Mouse (Mus musculus) lung, embryonic 15.5 days (tissue): Measurements from ENCODE around the gene Psen2. TPM values are rescaled to one million over a fixed set of nuclear protein-coding genes. Genes with fewer than 3 reads are reported as not detected.

Source experiments
- ATAC-seq: fragments of 200-750 bp; cut with Nextera tagmentation; 2 replicates; pipeline ENCODE4 v1.8.0; 2017; ENCODE audit warnings: moderate number of reproducible peaks, borderline replicate concordance; ENCODE audit not compliant: low FRiP score, low TSS enrichment; ENCODE audit errors: extremely low read depth
- H3K27ac ChIP-seq: fragments of 300-500 bp; sonication (generic); 2 replicates; pipeline ENCODE4 v1.5.1; 2015; ENCODE audit warnings: moderate library complexity, mild to moderate bottlenecking, inconsistent platforms
- H3K27me3 ChIP-seq: fragments of 300-500 bp; sonication (generic); 2 replicates; pipeline ENCODE4 v1.6.1; 2015; ENCODE audit warnings: inconsistent platforms
- H3K36me3 ChIP-seq: fragments of 300-500 bp; sonication (generic); 2 replicates; pipeline ENCODE4 v1.6.1; 2015; ENCODE audit warnings: inconsistent platforms
- H3K4me1 ChIP-seq: fragments of 300-500 bp; sonication (generic); 2 replicates; pipeline ENCODE4 v1.6.1; 2015; ENCODE audit warnings: inconsistent platforms
- H3K4me2 ChIP-seq: fragments of 300-500 bp; sonication (generic); 2 replicates; pipeline ENCODE4 v1.6.1; 2015; ENCODE audit warnings: inconsistent platforms, mild to moderate bottlenecking, moderate library complexity
- H3K4me3 ChIP-seq: fragments of 300-500 bp; sonication (generic); 2 replicates; pipeline ENCODE4 v1.5.1; 2015; ENCODE audit warnings: mild to moderate bottlenecking, inconsistent platforms
- H3K9ac ChIP-seq: fragments of 300-500 bp; sonication (generic); 2 replicates; pipeline ENCODE4 v1.6.1; 2015; ENCODE audit warnings: inconsistent platforms
- H3K9me3 ChIP-seq: fragments of 300-500 bp; sonication (generic); 2 replicates; pipeline ENCODE4 v1.6.1; 2016; ENCODE audit warnings: inconsistent platforms
- WGBS: fragments of 180-500 bp; shearing (Covaris S2); methylation state at CpG from one replicate; pipeline ENCODE4 v1.1.7; 2015; 5-methylcytosine and 5-hydroxymethylcytosine counted together
- polyA plus RNA-seq: library from polyadenylated mRNA; unstranded; fragments of >200 nt; fragmentation: Nextera tagmentation; extraction: Ambion mirVana; gene quantifications from 2 replicates; pipeline ENCODE4 v1.2.1, GENCODE M21; 2015

The Psen2 gene
- polyA plus RNA-seq, 1 experiment from 2014 or later, result 10.4 TPM

GRCm38 (mm10) chr1:180268249-180269031 is 5.2 kb upstream of the Psen2 start:
- Histone ChIP-seq H3K36me3 (no peaks in the 10 kb centered on the region), H3K4me3 (no peak overlapping the region), H3K4me1 (peaks cover 16% of the 10 kb centered on the region; the same call in 1 of the 2 replicates), H3K9ac (no peak overlapping the region), H3K27me3 (no peaks in the 10 kb centered on the region), H3K27ac (no peak overlapping the region), H3K4me2 (no peak overlapping the region; the same call in 1 of the 2 replicates), H3K9me3 (no peaks in the 10 kb centered on the region)
- WGBS, result 14% methylated on average over 12 of the region's 12 CpGs
- ATAC-seq, result peak; percentile 82; the same call in 1 of the 2 replicates

- Histone ChIP-seq H3K27ac (no peak overlapping the region), H3K27me3 (no peaks in the 10 kb centered on the region), H3K9ac (no peak overlapping the region), H3K4me2 (no peak overlapping the region), H3K4me1 (peaks cover 16% of the 10 kb centered on the region; the same call in 1 of the 2 replicates), H3K9me3 (no peaks in the 10 kb centered on the region), H3K36me3 (no peaks in the 10 kb centered on the region), H3K4me3 (no peak overlapping the region)
- WGBS, result 67% methylated on average over 10 of the region's 10 CpGs
- ATAC-seq, result no peak
Observed at GRCm38 (mm10) chr1:180267151-180267550, 3.9 kb upstream of the Psen2 start.

DNA sequence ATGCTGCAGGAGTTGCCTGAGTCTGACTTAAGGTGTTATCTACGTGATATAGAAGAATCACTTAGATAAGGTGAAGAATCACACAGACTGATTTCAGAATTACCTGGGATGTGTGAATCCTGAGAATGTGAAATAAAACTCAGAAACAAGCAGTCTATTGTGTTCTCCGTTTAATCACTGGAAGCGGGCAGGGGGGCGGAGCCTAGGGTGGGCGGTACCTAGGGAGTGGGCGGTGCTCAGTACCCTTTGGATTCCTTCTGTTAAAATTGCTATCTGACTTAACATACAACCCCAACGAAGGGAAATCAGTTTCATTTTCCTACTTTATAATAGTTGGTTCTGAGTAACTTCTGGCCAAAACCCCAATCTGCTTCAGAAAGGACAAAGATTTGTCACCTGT is 2.2 kb upstream of the Psen2 start:
- no peaks in the 10 kb centered on the region for H3K27me3 ChIP-seq
- H3K9ac ChIP-seq, result 0 out of 2 replicates have a peak overlapping the region, but pooled peaks have one; percentile 10
- H3K4me3 ChIP-seq, result peak overlapping the region; percentile 6
- H3K4me2 ChIP-seq, result peak overlapping the region; percentile 48
- no peaks in the 10 kb centered on the region for H3K36me3 ChIP-seq
- ATAC-seq, result no peak
- H3K4me1 ChIP-seq, result peaks cover 27% of the 10 kb centered on the region
- WGBS, result 9% methylated on average over 7 of the region's 7 CpGs
- H3K9me3 ChIP-seq, result no peaks in the 10 kb centered on the region
- H3K27ac ChIP-seq, result no peak overlapping the region

DNA sequence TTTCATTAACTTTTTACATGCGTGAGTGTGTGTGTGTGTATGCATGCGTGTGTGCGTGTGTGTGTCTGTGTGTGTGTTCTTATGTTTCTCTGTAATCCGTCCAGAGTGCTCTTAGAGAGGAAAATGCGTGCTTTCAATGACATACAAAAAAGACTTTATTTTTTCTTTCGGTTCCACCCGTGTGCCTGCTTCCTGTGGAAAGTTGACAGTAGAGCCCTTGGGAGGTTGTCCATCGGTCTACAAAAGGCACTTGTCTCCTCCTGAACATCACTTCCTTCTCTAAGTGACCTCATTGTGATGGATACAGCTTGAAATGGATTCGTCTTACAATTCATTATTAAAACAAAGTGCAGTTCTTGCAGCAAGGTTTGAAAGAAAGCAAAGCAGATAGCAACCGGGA is 1.6 kb upstream of the Psen2 start:
- ATAC-seq, result no peak
- no peak overlapping the region for H3K27ac ChIP-seq
- H3K9ac ChIP-seq, result peak overlapping the region; percentile 10; the same call in 1 of the 2 replicates
- H3K4me2 ChIP-seq, result peak overlapping the region; percentile 48
- 41% methylated on average over 10 of the region's 10 CpGs for WGBS
- H3K27me3 ChIP-seq, result no peaks in the 10 kb centered on the region
- H3K36me3 ChIP-seq, result no peaks in the 10 kb centered on the region
- peak overlapping the region; percentile 6; the same call in 1 of the 2 replicates for H3K4me3 ChIP-seq
- H3K9me3 ChIP-seq, result no peaks in the 10 kb centered on the region
- H3K4me1 ChIP-seq, result peaks cover 27% of the 10 kb centered on the region

GRCm38 (mm10) chr1:180264389-180264788 is 1.2 kb upstream of the Psen2 start:
- no peak for ATAC-seq
- 61% methylated on average over 6 of the region's 6 CpGs for WGBS
- no peaks in the 10 kb centered on the region for H3K9me3 ChIP-seq
- no peaks in the 10 kb centered on the region for H3K27me3 ChIP-seq
- H3K4me1 ChIP-seq, result peaks cover 27% of the 10 kb centered on the region
- H3K4me2 ChIP-seq, result no peak overlapping the region
- H3K36me3 ChIP-seq, result no peaks in the 10 kb centered on the region
- H3K9ac ChIP-seq, result no peak overlapping the region
- H3K4me3 ChIP-seq, result no peak overlapping the region
- no peak overlapping the region for H3K27ac ChIP-seq

DNA sequence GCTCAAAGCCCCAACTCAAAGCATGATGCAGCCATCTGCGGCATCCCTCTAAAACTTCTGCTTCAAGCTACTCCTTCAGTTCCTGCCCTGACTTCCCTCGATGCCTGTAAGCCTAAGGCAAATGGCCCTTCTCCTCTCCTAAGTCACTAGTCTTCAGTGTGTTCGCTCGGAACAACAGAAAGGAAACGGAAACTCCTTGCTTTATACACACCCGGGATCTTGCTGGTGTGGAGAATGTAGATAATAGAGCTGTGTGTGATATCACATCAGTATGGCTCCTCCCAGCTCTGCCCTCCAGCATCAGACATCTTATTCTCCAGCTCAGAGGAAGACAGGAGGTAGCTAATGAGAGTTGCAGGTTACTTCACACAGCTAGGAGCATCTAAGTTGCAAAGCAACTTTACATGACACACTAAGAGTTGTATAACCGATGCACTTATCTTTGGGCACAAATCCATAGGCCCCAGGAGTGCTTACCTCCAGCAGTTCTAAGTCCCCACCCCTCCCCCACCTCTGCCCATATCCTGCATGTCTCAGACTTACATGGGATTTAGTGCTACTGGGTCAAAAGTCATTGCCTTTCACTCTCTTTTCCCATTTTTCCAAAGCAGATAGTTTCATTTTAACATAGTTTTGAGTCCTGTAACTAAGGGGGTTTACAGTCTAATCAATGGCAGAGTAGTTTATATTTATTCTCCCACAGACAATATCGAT is 1.2 kb downstream of the Psen2 start:
- no peaks in the 10 kb centered on the region for H3K36me3 ChIP-seq
- no peak overlapping the region for H3K9ac ChIP-seq
- H3K27me3 ChIP-seq, result no peaks in the 10 kb centered on the region
- no peak overlapping the region for H3K4me2 ChIP-seq
- H3K4me1 ChIP-seq, result peaks cover 22% of the 10 kb centered on the region
- H3K9me3 ChIP-seq, result no peaks in the 10 kb centered on the region
- 66% methylated on average over 8 of the region's 8 CpGs for WGBS
- H3K4me3 ChIP-seq, result no peak overlapping the region
- no peak overlapping the region for H3K27ac ChIP-seq
- no peak for ATAC-seq

GRCm38 (mm10) chr1:180261415-180261814 is 1.8 kb downstream of the Psen2 start:
- H3K4me2 ChIP-seq, result no peak overlapping the region
- 88% methylated on average over 3 of the region's 3 CpGs for WGBS
- no peak overlapping the region for H3K27ac ChIP-seq
- ATAC-seq, result no peak
- H3K36me3 ChIP-seq, result no peaks in the 10 kb centered on the region
- no peaks in the 10 kb centered on the region for H3K9me3 ChIP-seq
- peaks cover 26% of the 10 kb centered on the region for H3K4me1 ChIP-seq
- H3K9ac ChIP-seq, result no peak overlapping the region
- H3K4me3 ChIP-seq, result no peak overlapping the region
- H3K27me3 ChIP-seq, result no peaks in the 10 kb centered on the region

- peak; percentile 19; the same call in 1 of the 2 replicates for ATAC-seq
- WGBS, result 41% methylated on average over 2 of the region's 2 CpGs
- no peak overlapping the region for H3K27ac ChIP-seq
- H3K4me1 ChIP-seq, result peaks cover 26% of the 10 kb centered on the region
- H3K4me2 ChIP-seq, result no peak overlapping the region
- no peaks in the 10 kb centered on the region for H3K27me3 ChIP-seq
- no peak overlapping the region for H3K4me3 ChIP-seq
- H3K9ac ChIP-seq, result no peak overlapping the region
- no peaks in the 10 kb centered on the region for H3K36me3 ChIP-seq
- no peaks in the 10 kb centered on the region for H3K9me3 ChIP-seq
Observed at GRCm38 (mm10) chr1:180260886-180261285, 2.4 kb downstream of the Psen2 start.

DNA sequence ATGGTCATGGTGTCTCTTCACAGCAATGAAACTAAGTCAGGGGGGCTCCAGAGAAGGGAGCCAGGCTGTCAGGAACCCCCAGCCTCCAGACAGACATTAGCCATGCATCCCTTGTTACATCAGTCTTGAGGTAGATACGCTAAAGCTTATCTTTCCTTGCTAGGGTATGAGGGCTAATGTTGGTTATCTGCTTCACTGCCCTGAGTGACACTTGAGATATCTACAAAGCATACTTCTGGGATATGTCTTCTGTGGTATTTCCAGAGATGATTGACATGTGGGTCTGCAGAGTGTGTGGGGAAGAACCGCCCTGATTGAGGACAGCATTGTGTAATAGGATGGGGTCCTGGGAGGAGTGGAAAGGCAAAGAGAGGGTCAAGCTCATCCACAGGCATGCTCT is 3.5 kb downstream of the Psen2 start:
- 55% methylated on average over 2 of the region's 2 CpGs for WGBS
- Histone ChIP-seq H3K9me3 (no peaks in the 10 kb centered on the region), H3K4me3 (no peak overlapping the region), H3K4me2 (no peak overlapping the region), H3K36me3 (no peaks in the 10 kb centered on the region), H3K27me3 (no peaks in the 10 kb centered on the region; the same call in 1 of the 2 replicates), H3K27ac (no peak overlapping the region), H3K4me1 (peaks cover 23% of the 10 kb centered on the region), H3K9ac (no peak overlapping the region)
- no peak for ATAC-seq

GRCm38 (mm10) chr1:180257446-180257845 is 5.8 kb downstream of the Psen2 start:
- no peak overlapping the region for H3K9ac ChIP-seq
- WGBS, result 89% methylated on average over 6 of the region's 6 CpGs
- no peak for ATAC-seq
- H3K9me3 ChIP-seq, result no peaks in the 10 kb centered on the region
- no peak overlapping the region for H3K27ac ChIP-seq
- H3K4me3 ChIP-seq, result no peak overlapping the region
- no peaks in the 10 kb centered on the region for H3K36me3 ChIP-seq
- H3K27me3 ChIP-seq, result no peaks in the 10 kb centered on the region; the same call in 1 of the 2 replicates
- no peak overlapping the region for H3K4me2 ChIP-seq
- peaks cover 22% of the 10 kb centered on the region for H3K4me1 ChIP-seq

GRCm38 (mm10) chr1:180256866-180257265 is 6.4 kb downstream of the Psen2 start:
- Histone ChIP-seq H3K36me3 (no peaks in the 10 kb centered on the region), H3K4me3 (peak overlapping the region; percentile 87), H3K27me3 (no peaks in the 10 kb centered on the region; the same call in 1 of the 2 replicates), H3K9ac (peak overlapping the region; percentile 66), H3K4me1 (peaks cover 22% of the 10 kb centered on the region), H3K9me3 (no peaks in the 10 kb centered on the region), H3K27ac (peak overlapping the region; percentile 63; the same call in 1 of the 2 replicates), H3K4me2 (peak overlapping the region; percentile 98)
- 53% methylated on average over 4 of the region's 4 CpGs for WGBS
- no peak for ATAC-seq
